Mouse (Mus musculus) frontal cortex, postnatal 36 days (tissue): ENCODE measurements around the gene Lrrc25.

Experiments used
- DNase-seq, 2 experiments: peaks; one replicate each; pipeline ENCODE4 v3.0.0; 2022; ENCODE audit warnings: low spot score in 2 of 2

Lrrc25 gene

DNA sequence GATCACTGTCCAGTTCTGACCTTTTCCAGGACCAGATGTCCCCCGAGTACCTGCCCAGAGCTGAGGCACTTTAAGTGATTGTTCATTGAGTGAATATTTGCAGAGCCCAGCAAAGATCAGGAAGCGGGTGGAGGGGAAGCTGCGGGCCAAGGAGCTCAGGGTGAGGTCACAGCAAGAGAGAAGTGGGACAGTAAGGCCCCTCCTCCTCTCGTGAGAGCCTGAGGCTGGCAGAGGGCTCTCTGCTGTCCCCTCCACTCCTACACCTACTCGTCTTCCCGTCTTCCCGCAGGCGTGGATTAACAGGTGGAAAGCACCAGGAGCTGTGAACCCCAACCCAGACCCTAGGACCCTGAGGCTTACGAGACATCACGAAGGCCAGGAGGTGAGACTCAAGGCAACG, 690 bp downstream of the Lrrc25 start:
- no peak for DNase-seq

GRCm38 (mm10) chr8:70617985-70618384, 2.0 kb downstream of the Lrrc25 start:
- DNase-seq = no peak

GRCm38 (mm10) chr8:70618888-70619334, 3.0 kb downstream of the Lrrc25 start:
- no peak for DNase-seq

DNA sequence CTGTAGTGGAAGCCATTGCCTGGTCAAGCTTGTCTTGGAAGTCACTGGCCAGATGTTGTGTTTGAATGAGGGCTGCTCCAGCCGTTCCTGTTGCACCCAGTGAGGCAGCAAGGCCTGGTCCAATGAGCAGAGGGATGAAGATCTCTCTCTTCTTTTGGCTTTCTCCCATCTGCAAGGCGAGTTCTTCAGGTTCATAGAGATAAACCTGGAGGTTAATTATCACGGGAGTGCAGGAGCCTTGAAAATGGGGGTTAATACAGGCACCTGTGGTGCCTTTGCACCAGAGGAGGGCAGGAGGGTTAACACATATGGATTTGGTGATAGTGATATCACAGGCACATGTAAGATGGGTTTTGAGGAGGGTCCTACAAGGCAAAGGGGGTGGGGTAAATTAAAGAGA, 6.3 kb downstream of the Lrrc25 start:
- no peak for DNase-seq

DNA sequence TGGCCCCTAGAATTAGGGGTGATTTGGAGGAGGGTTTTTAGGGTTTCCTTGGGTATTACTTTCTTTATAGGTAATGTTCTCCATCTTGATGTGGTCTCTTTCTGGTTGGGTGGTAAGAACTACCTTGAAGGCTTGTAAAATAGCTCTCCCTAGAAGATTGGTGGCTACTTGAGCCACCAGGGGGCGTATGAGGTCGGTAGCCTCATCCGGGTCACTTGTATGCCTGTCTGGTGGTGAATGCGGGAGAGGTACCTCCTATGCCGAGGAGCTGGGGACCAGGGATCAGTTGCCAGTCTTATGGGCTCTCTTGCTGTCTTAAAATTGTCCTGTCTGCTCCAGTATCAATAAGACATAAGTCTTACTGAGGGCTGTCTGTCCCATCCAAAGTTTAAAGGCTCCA, 9.1 kb downstream of the Lrrc25 start:
- DNase-seq = no peak

DNA sequence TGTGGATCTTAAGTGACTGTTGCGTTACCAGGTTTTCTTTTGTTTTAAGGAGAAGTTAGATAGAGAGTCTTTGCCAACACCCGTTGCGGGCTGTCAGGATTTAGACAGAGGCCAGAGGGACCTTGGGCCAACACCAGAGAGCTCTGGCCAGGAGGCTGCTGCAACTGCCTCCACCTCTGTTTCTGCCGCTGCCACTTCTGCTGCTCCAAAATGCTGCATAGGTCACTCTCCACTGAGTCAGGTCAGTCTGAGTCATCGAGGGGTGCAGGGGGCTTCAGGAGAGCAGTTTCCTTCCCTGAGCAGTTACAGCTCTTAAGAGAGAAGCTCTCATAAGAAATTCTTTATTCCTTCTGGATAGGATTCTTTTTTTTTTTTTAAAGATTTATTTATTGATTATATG, 11.1 kb downstream of the Lrrc25 start:
- DNase-seq = no peak

GRCm38 (mm10) chr8:70628986-70629490, 13.1 kb downstream of the Lrrc25 start:
- no peak for DNase-seq

- peak; percentile 93 to 95 for DNase-seq
Observed at GRCm38 (mm10) chr8:70629574-70630531, 13.9 kb downstream of the Lrrc25 start.

DNA sequence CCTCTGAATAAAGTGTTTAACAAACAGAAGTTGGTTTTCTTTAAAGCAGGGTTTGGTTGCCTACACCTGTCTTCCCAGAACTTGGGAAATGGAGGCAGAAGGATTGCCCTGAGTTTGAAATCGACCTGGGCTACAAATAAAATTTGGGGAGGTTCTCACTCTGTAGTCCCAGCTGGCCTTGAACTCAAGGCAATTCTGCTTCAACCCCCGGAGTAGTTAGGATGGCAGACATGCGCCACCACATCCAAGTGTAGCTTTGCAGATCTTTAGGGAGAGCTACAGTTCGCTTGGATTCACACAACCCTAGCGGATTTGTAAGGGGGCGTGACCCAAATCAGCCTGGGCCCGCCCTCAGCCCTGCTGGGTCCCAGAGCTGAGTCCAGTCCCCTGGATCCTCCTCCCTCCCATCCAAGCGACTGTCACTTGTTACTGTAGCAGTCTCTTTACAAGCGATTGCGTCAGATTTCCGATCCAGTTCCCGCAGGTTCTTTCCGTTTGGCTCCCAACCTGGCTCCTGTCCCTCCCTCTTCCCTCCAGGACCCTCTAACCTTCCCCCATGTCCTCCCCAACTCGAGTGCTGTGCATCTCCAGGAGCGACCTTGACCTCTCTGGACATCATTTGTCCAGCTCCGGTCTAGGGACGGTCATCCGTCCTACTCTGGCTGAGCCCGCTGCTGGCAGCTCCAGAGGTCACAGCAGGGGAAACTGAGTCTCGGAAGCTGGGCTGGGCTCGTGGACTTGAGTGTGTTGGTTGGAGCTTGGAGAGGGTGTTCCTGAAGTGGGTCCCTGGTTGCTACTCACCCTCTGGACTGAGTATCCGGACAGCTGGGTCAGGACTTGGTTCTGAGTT, 14.8 kb downstream of the Lrrc25 start:
- DNase-seq = no peak

DNA sequence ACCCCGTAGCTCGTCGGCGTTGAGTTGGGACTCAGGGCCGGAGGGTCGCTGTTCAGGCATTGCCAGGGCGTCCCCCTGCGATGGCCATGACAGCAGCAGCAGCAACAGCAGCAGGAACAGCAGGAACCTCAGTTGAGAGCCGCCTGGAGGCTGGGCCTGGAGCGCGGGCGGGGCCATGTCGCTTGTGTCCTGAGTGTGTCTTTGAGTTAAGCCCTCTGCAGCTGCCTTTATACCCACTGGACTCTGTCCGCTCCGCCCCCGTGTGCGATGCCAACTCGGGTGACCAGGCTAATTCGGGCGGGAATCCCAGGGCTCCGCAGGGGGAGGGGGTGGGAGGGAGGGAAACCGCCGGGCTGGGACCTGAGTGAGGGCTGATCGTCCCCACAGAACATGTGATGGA, 15.5 kb downstream of the Lrrc25 start:
- no peak for DNase-seq

GRCm38 (mm10) chr8:70632346-70632892, 16.5 kb downstream of the Lrrc25 start, which contains the start of gene Gdf15:
Gdf15 (minus strand) TSS chr8:70632456.
- DNase-seq = no peak

GRCm38 (mm10) chr8:70634066-70634465, 18.1 kb downstream of the Lrrc25 start:
- DNase-seq = no peak

DNA sequence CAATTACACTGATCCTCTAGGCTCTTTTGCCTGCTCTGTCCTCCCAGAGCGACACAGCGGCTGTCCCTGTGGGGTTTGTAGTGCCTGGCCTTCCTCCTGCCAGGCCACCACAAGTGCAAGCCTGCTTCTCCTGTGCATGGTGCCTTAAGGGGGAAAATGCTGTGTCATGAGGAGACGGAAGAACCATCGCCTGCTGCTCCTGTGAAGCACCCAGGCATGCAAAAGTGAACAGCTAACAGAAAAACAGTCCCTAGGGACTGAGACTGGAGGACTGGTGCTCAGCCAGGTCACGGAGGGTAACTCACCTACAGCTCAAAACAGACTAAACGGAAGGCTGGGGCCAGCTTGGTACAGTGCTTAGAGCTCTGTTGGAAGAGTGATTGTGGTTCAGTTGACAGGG, 19.6 kb downstream of the Lrrc25 start:
- DNase-seq = no peak

DNA sequence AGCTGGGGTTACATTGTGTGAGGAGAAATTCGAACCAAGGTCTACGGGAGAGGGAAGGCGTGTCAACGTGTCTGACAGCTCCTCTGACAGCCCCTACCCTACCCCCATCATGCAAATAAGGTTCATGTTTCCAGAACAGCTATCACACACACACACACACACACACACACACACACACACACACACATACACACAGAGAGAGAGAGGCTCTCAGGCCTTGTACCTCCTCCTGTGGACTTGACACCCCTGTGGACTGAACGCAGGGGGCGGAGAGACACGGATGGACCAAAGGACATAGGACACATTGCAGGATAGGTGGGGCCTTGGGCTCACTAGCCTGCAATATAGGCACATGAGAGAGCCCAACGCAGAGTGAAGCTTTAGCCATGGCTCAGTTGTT, 20.9 kb downstream of the Lrrc25 start:
- DNase-seq = no peak

DNA sequence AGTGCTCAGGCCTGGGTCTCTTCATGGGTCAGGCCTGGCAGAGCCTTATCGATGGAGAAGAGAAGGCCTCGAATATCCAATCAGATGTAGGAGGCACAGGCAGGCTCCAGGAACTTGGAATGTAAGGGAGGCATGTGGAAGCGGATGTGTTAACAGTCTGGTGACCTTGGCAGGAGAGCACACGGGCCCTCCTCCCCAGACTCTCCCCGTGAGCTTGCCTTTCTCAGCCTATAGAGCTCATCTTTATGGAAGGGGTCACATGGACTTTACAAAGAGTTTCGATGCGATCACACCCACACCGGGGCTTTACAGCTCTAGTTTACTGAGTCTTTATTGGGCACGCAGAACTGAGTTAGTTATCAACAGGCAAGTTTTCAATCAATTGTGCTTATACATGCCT, 22.8 kb downstream of the Lrrc25 start:
- no peak for DNase-seq

- DNase-seq = no peak
Observed at GRCm38 (mm10) chr8:70643019-70643418, 27.1 kb downstream of the Lrrc25 start.

DNA sequence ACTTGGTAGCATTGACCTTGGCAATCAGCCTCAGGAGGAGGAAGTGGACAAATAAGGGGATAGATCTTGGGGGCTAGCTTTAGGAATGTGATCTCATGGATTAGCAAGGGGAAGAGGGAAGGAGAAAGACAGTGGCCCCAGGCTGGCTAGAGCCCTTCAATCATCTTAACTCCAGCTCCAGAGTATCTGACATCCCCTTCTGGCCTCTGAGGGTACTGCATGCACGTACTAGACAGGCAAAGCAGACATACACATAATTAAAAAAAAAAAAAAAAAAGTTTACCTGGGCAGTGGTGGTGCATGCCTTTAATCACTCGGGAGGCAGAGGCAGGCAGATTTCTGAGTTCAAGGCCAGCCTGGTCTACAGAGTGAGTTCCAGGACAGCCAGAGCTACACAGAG, 28.1 kb downstream of the Lrrc25 start:
- DNase-seq = no peak

DNA sequence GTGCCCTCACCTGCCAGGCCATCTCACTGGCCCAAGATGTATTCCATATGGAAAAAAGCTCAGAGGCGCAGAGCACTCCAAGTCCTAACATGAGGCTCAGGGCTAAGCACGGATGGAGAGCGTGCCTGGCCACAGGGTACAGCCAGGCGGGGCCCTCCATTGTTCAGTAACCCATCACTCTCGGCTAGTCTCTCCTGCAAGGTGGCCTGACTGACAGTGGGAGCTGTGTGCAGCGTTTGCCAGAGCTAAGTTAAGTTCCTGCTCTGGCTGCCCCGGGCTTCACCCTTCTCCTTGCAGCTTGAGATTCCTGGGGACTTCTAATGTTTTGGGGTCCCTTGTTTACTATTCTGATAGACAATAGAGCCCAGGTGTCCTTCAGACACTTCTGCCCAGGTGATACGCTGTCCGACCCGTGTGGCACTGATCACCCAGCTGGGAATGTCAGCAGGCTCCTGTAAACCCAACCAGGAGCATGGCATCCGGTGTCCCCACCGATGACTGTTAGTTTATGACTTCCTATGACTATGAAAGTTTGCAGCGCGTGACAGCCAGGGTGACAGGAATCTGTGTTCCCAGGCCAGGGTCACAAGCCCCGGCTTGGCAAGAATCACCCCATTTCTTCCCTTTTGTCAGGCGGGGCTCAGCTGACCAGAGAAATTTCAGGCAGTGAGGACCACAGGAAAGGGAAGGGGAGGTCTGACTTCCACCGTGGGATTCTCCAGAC, 29.7 kb downstream of the Lrrc25 start:
- no peak for DNase-seq

GRCm38 (mm10) chr8:70646369-70646768, 30.4 kb downstream of the Lrrc25 start:
- no peak for DNase-seq

DNA sequence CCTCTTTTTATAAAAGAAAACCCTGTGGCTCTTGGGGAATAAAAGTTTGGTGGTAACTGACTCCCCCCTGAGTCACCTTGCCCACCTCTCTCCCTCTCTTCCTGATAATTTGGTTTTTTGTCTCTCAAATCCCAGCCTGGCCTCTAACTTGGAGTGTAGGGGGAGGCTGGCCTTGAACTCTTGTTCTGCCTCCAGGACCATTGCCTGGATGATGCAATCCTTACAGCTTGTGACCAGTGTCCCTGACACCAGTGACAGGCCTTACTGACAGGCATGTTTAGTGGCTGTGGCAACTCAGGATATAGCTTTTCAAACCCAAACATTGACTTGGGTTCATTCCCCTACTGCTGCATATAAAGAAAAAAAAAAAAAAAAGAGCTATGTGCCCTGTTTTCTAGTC, 30.8 kb downstream of the Lrrc25 start:
- DNase-seq = no peak
